Mouse (Mus musculus): ENCODE measurements at regions not wholly inside any gene's neighbourhood (a gene's known extent, or its start where the extent isn't known, plus 50 kb on each side); places are given as distances from the start of the nearest gene placed in this dataset.

- no peak for DNase-seq
Measured at GRCm38 (mm10) chr5:96936239-96936638, 61.2 kb upstream of the Bmp2k start.

GRCm38 (mm10) chr5:96938718-96939117 is 58.8 kb upstream of the Bmp2k start:
- DNase-seq = no peak

GRCm38 (mm10) chr5:96939273-96939672 is 58.2 kb upstream of the Bmp2k start:
- no peak for DNase-seq

GRCm38 (mm10) chr5:96940170-96941086 is 57.1 kb upstream of the Bmp2k start:
- DNase-seq = no peak

GRCm38 (mm10) chr5:96941087-96941468 is 56.4 kb upstream of the Bmp2k start:
- no peak for DNase-seq

- no peak for DNase-seq
Measured at GRCm38 (mm10) chr5:96941518-96941917, 56.0 kb upstream of the Bmp2k start.

All from kidney, adult 18-20 months (tissue).